Mouse (Mus musculus): Measurements from ENCODE around the gene Ccdc43.
"Not testable (repeated sequence)": the region's sequence is repeated elsewhere in the genome, so short reads cannot be mapped to it uniquely, and the experiment has no call there.

Ccdc43 gene

GRCm38 (mm10) chr11:102697338-102698017 lies at the start of gene Ccdc43:
TSS of gene Ccdc43 (minus strand) at chr11:102697782.
- peak; percentile 90 for DNase-seq (ENCODE audit: extremely low read depth, insufficient read length, low spot score)

GRCm38 (mm10) chr11:102744746-102745145 lies 47.2 kb upstream of the Ccdc43 start:
- DNase-seq (ENCODE audit: extremely low read depth, insufficient read length, low spot score) = no peak

- no peak for DNase-seq (ENCODE audit: extremely low read depth, insufficient read length, low spot score)
These were observed 45.3 kb upstream of the Ccdc43 start for GRCm38 (mm10) chr11:102742843-102743242.

GRCm38 (mm10) chr11:102742066-102742465 lies 44.5 kb upstream of the Ccdc43 start:
- DNase-seq (ENCODE audit: extremely low read depth, insufficient read length, low spot score) = no peak

GRCm38 (mm10) chr11:102741129-102741950 lies 43.8 kb upstream of the Ccdc43 start:
- DNase-seq (ENCODE audit: extremely low read depth, insufficient read length, low spot score) = no peak

GRCm38 (mm10) chr11:102740634-102741033 lies 43.1 kb upstream of the Ccdc43 start:
- DNase-seq (ENCODE audit: extremely low read depth, insufficient read length, low spot score) = no peak

GRCm38 (mm10) chr11:102739278-102739966 lies 41.8 kb upstream of the Ccdc43 start:
- DNase-seq (ENCODE audit: extremely low read depth, insufficient read length, low spot score) = no peak

- no peak for DNase-seq (ENCODE audit: extremely low read depth, insufficient read length, low spot score)
These were observed 40.5 kb upstream of the Ccdc43 start for GRCm38 (mm10) chr11:102738046-102738445.

- no peak for DNase-seq (ENCODE audit: extremely low read depth, insufficient read length, low spot score)
These were observed 37.4 kb upstream of the Ccdc43 start for GRCm38 (mm10) chr11:102734961-102735360.

- no peak for DNase-seq (ENCODE audit: extremely low read depth, insufficient read length, low spot score)
These were observed 35.6 kb upstream of the Ccdc43 start for GRCm38 (mm10) chr11:102733146-102733545.

GRCm38 (mm10) chr11:102731366-102731765 lies 33.8 kb upstream of the Ccdc43 start:
- DNase-seq (ENCODE audit: extremely low read depth, insufficient read length, low spot score) = no peak

GRCm38 (mm10) chr11:102729835-102730234 lies 32.3 kb upstream of the Ccdc43 start:
- peak; percentile 34 for DNase-seq (ENCODE audit: extremely low read depth, insufficient read length, low spot score)

- peak; percentile 79 for DNase-seq (ENCODE audit: extremely low read depth, insufficient read length, low spot score)
These were observed 31.0 kb upstream of the Ccdc43 start for GRCm38 (mm10) chr11:102728614-102729013.

GRCm38 (mm10) chr11:102725574-102725973 lies 28.0 kb upstream of the Ccdc43 start:
- DNase-seq (ENCODE audit: extremely low read depth, insufficient read length, low spot score) = no peak

- no peak for DNase-seq (ENCODE audit: extremely low read depth, insufficient read length, low spot score)
These were observed 18.6 kb upstream of the Ccdc43 start for GRCm38 (mm10) chr11:102716135-102716534.

GRCm38 (mm10) chr11:102714578-102714977 lies 17.0 kb upstream of the Ccdc43 start:
- not testable (repeated sequence) for DNase-seq (ENCODE audit: extremely low read depth, insufficient read length, low spot score)

- no peak for DNase-seq (ENCODE audit: extremely low read depth, insufficient read length, low spot score)
These were observed 14.8 kb upstream of the Ccdc43 start for GRCm38 (mm10) chr11:102712411-102712810.

- not testable (repeated sequence) for DNase-seq (ENCODE audit: extremely low read depth, insufficient read length, low spot score)
These were observed 4.6 kb upstream of the Ccdc43 start for GRCm38 (mm10) chr11:102702206-102702605.

GRCm38 (mm10) chr11:102698018-102698476 lies 465 bp upstream of the Ccdc43 start:
- DNase-seq (ENCODE audit: extremely low read depth, insufficient read length, low spot score) = no peak

GRCm38 (mm10) chr11:102695289-102695688 lies 2.3 kb downstream of the Ccdc43 start:
- DNase-seq (ENCODE audit: extremely low read depth, insufficient read length, low spot score) = no peak

- no peak for DNase-seq (ENCODE audit: extremely low read depth, insufficient read length, low spot score)
These were observed 7.4 kb downstream of the Ccdc43 start for GRCm38 (mm10) chr11:102690162-102690561.
